Mouse (Mus musculus) heart, adult 2 months (tissue): Measurements from ENCODE around the gene 1700025G04Rik.

Source experiments
- CTCF ChIP-seq: fragments of 200-600 bp; IDR thresholded peaks from 2 replicates; pipeline ENCODE4 v1.8.1; 2022; ENCODE audit warnings: antibody characterized with exemption, mild to moderate bottlenecking, moderate library complexity
- POLR2A ChIP-seq: fragments of 200-500 bp; IDR thresholded peaks from 2 replicates; pipeline ENCODE4 v1.6.1; 2011; ENCODE audit warnings: mild to moderate bottlenecking, low read depth, low read length, control low read depth; ENCODE audit not compliant: insufficient read depth

DNA sequence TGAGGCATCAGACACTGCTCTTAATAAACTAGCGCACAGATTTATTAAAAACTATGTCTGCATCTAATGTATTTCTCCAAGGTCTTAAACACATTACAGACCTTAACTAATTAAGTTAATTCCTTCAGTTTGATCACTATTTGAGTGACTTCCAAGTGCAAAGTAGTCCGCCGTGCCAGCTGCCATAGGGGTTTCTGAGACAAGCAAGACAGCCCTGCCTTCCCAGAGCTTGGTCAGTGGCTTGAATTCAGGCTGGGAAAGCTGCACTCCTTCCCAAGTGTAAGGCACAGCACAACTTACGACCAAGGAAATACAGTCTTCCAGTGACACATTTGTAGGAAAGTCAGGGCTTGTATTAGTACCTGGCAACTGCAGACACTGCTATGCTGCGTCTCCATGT lies 4.4 kb downstream of the 1700025G04Rik start:
- no peak for TF ChIP-seq CTCF
- no peak for TF ChIP-seq POLR2A
